Mouse (Mus musculus) frontal cortex, postnatal 25 days (tissue): ENCODE measurements at regions not wholly inside any gene's neighbourhood (a gene's known extent, or its start where the extent isn't known, plus 50 kb on each side); places are given as distances from the start of the nearest gene placed in this dataset.

Experiments
- DNase-seq, 2 experiments: peaks; one replicate each; pipeline ENCODE4 v3.0.0; 2022; ENCODE audit warnings: low spot score in 2 of 2

DNA sequence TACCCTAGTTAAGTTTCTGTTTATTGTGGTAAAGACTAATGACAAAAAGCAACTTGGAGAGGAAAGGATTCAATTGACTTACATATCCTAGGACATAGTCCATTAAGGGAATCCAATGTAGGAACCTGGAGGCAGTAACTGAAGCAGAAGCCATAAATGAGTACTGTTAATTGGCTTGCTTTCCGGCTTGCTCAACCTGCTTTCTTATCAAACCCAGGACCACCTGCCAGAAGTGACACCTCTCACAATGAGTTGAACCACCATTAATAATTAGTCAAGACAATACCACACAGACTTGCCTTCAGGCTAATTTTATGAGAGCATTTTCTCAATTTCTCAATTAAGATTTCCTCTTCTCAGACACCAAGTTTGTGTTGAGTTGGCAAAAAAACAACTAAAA, 148.8 kb downstream of the Ccser2 start:
- DNase-seq: no peak

DNA sequence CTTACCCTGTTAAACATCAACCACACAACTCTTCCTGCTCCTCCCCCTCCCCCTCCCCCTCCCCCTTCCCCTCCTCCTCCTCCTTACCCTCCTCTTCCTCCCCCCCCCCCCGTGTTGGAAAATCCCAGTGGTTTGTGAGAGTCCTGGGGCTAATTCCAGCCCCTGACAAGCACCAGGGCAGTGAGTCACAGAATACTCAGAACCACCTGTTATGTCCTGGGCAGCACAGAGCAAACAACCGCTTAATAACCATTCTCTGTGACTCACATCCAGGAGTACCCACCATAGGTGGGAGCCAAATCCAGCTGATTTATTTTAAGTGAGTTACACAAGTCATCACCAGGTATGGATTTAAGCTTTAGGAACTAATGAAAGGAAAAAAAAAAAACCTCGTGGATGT, 166.2 kb downstream of the Ccser2 start:
- DNase-seq: no peak

DNA sequence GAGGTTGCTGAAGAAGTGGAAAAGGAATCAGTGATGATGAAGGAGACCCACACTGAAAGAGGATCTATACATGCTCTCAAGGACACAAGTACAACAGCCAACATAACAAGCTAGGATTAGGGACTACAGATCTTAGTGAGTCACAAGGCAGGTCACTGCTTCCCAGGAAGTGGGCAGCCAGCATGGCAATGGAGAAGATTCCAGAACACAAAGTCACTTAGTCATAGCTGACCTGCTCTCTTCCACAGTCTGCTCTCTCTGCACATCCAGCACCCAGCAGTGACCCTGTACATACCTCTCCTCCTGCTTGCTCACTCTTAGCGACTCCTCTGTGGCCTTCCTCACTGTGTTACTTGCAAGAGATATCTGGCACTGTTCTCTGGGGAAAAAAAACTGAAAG, 168.8 kb downstream of the Ccser2 start:
- DNase-seq: no peak

DNA sequence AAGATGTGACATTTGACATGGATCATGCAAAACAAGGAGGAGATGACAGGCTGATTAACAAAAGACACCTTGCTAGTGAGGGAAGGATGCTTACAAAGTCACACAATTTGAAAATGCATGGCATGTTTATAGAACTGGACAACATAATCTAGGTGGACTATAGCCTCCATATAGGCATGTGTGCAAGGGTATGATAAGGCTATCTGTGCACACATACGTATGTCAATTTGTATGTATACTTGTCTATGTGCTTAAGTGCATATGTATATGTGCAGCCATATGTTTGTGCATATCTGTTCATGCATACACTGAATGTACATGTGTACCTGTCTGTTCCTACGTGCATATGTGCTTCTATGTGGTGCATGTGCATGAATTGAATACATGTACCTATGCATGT, 186.7 kb downstream of the Ccser2 start:
- DNase-seq: no peak

DNA sequence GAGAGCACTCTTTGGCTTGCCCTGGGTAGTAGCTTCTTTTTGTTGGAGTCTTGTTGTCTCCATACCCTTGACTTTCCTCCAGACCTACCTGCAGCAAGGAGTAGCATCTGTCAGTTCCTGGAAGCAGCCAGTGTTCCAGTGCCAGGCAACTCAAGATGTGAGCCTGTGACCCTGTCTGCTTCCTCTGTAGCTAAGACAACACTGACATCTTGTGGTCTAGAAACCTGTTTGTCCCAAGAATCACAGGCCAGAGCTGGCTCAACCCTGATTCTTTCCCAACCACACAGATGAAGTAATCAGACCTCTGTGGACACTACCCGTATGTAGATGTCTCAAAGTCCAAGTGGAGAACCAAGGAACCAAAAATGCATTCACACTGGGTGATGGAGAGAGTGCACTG, 189.6 kb downstream of the Ccser2 start:
- DNase-seq: peak; percentile 5 to 6

DNA sequence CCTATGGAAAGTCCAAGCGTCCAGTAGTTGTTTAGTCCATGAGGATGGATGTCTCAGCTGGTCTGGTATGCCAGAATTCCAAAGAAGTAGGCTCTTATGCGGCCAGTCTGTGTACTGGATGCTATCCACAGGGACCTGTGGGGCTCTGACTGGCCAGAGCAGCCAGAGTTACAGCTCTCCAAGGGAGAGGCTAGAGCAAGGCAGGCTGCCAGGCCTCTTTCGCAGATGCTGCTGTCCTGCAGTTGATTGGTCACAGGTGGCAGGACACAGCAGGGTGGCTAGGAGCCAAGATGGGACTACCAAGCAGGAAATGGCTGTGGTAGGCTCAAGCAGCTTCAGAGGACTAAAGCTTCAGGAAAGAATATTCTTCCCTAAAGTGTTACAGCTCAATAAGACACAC, 194.2 kb downstream of the Ccser2 start:
- DNase-seq: no peak

DNA sequence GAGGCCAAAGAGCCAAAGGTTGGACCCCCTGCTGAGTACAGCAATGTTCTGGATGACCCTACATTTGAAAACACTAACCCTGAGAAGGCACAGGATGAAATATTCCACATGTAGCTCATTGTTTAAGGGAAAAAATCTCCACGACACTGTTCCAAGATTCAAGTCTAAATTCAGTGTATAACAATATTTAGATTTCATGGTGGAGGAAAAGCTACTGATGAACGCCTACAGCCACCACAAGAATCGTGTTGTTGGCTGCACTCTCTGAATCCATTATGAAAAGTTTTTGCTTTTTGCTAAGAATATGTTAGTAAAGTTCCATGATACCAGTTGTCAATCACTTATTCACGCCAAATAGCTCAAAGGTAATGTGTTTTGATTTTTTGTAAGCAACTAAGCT, 204.2 kb downstream of the Ccser2 start:
- no peak for DNase-seq

DNA sequence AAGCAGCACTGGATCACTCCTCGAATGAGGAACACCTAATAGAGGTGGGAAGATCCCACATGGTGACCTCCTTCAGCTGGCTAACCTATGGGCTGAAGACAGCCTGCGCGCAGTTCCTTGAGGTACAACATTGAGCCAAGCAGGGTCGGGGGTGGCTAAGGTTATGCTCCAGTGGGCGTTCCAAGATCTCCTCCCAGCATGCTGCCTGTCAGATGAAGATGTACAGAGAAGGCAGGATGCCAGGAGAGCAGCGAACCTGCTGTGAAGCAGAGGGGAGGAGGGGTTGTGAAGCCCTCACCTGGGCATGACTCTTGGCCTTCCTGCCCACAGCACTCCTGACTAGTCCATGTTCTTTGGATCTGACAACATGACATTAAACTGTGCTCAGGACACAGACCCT, 212.5 kb downstream of the Ccser2 start:
- no peak for DNase-seq

DNA sequence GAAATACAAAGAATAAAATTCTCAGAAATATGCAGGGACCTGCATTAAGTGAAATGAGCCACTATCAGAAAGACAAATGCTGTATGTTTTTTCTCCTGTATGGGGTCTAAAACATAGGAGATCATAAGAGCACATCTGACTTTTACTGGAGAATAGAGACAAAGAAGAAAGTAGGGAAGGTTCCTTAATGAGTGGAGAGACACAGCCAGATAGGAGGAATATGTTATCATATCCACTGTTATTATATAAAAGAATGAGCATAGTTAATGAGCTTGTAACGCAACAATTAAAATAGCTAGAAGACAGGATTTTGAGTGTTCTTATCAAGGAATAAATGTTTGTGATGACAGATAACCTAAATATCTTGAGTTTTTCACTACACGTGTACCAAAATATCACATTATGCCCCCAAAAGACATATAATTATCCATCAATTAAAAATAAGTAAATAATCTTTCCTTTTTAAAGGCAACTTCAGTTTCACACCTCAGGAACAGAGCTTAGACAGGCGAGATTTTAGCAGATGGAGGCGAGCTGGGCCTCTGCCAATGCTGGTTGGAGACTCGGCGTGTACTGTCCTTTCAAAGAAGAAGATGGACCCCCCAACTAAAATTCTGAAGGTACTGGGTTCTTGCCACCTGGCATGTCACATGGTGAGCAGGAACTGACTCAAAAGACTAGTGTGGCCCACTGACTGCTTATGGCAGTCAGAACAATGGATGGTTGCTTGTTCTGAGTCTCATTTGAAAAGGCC, 220.3 kb downstream of the Ccser2 start:
- peak in 1 of 2 experiments; percentile 8 for DNase-seq

DNA sequence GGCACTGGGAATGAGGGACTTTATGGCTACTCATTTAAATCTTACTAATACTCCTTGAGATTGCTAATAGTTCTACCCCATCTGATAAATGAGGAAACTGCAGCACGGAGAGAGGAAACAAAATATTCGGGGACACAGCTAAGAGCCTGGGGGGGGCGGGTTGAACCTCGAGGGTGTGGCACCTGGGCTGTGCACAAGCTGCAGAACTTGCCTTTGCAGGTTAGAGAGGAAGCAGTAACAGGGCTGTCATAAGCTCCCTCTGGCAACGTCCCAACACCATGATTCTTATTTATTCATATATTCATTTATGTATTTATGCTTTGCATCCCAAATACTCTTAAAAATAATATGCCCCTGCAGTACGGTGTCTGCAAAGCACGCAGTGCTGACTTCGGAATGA, 237.5 kb downstream of the Ccser2 start:
- no peak for DNase-seq

DNA sequence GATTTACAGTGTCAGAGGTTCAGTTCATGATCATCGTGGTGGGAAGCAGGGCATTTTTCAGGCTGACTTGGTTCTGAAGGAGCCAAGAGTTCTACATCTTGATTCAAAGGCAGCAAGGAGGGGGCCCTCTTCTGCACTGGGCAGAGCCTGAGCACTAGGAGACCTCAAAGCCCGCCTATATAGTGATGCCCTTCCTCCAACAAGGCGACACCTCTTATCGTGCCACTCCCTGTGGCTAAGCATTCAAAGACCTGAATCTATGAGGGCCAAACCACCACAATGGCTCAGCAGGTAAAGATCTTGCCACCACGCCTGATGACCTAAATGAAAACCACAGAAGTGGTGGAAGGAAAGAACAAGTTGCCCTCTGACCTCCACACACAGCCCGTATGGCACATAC, 242.5 kb downstream of the Ccser2 start:
- DNase-seq: no peak

DNA sequence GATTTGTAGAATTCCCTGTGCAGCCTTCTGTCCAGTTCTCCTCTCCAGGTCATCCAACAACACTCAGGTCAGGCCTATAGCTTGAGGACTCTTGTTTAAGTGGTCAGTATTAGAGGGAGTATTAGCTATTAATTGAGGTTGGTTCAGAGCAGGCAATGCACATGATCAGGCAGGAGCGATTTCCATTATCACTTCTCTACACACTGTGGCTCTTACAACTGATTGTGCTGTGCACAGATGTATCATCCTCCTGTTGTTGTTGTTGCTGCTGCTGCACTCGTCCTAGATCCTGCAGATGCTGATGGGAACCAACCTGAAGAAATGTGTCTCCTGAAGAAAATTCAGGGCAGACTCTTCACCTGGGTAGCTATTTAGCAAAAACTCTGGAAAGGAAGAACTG, 252.9 kb downstream of the Ccser2 start:
- no peak for DNase-seq

DNA sequence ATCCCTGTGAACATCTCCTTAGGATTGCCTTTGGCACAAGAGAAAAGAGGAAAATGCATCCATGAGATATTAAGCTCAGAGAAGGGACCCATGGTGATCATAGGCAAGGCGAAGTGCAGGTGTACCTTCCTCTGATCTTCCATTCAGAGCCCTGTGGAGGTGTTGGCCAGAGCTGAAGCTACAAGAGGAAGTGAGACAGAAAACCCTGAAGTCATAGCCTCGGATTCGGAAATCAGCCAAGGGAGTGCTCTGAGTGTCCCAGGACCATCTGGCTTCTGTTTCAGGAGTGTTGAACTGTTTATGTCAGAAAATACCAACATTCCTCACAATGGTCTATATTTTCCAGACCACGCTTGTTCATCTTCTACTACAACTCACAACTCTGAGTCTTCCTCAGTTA, 271.6 kb downstream of the Ccser2 start:
- no peak for DNase-seq

DNA sequence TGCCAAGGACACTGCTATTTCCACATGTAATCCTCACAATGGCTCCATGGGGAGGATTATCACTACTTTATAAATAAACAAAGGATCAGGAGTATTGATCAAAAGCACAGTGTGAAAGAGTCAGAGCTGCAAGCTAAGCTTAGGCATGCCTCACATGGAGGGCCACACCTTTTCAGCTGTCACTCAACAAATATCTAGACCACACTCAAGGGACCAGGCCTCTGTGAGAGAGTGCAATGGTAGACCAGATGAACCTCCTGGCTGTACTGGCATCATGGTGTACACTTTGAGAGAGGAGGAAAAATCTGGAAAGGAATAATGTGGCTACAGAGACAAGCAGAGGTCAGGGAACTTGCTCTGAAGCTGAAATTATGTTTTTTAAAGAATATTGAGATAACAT, 276.6 kb downstream of the Ccser2 start:
- no peak for DNase-seq

DNA sequence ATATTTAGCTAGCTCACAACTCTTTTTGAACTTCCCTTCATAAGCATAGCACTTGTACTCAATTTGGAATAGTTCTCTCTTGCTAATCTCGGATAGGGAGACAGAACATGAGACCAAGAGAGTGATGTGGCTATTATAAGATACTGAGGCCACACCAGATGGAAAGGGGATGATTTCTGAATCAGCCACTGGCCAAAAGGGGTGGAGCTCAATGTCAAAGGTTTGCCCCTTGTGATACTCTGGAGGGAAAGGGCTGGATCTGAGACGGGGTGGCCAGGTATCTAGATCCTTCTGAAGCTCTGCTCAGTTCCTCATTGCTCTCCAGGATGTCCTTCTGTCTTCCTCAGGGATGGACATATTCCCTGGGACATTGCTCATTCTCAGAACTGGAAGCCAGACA, 277.6 kb downstream of the Ccser2 start:
- DNase-seq: no peak

DNA sequence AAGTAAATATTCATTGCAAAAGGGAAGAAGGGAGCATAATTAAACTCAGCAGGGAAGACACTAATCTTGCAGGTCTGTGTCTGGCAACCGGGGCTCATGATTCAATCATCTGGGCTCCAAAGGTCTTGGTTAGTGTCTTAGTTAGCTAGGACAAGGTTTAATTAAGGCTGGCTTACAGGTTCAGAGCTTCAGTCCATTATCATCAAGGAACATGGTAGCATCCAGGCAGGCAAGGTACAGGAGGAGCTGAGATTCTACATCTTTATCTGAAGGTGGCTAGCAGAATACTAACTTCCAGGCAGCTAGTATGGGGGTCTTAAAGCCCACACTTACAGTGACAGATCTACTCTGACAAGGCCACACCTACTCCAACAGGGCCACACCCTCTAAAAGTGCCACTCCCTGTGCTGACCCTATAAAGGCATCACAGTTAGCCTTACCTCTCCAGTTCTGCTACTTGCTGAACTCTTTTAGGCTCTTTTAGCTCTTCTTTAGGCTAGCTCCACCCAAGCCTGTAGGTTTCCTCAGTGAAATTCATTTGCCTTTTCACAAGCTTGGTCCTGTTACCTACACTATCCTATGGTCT, 309.8 kb downstream of the Ccser2 start:
- DNase-seq: no peak

DNA sequence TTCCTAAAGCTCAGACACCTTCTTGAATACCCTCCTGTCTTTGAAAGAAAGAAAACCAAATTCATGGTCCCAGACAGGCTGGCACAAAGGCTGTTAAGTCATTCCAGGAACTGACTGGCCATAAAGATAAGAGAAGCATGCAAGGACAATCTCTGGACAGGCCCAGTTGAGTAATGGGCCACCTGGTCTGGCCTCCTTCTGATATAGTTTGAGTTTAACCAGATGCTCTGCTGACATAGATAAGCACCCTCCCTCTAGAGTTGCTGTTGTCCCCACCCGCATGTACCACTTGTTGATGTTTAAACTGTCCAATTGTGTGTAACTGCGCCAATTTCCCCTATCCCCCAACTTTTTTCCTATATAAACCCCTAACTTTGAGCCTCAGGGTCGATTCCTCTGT, 310.4 kb downstream of the Ccser2 start:
- DNase-seq: no peak

DNA sequence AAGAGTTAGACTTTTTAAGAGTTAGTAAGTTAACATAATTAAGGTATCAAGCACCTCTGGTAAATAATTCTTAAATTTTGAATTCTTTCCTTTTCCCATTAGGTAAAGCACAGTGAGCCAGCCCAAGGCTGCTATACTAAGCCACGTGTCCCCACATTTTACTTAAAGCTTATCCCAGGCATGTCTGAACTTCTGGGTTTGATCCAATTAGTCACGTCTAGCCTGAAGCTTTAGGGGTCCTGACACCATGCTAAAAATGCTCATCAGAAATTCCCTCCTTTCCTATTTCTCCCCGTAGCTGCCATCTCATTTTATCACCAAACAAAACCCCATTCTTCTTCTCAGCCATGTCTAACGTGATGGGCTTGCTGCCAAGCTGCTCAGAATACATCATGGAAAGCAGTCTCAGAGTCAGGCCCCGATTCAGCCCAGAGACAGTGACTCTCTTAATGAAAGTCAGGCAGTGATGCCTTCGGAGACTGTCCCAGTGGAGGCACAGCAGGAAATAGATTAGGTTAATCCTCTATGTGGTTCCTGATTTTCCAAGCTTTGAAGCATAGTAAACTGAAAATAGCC, 315.5 kb downstream of the Ccser2 start:
- no peak for DNase-seq

DNA sequence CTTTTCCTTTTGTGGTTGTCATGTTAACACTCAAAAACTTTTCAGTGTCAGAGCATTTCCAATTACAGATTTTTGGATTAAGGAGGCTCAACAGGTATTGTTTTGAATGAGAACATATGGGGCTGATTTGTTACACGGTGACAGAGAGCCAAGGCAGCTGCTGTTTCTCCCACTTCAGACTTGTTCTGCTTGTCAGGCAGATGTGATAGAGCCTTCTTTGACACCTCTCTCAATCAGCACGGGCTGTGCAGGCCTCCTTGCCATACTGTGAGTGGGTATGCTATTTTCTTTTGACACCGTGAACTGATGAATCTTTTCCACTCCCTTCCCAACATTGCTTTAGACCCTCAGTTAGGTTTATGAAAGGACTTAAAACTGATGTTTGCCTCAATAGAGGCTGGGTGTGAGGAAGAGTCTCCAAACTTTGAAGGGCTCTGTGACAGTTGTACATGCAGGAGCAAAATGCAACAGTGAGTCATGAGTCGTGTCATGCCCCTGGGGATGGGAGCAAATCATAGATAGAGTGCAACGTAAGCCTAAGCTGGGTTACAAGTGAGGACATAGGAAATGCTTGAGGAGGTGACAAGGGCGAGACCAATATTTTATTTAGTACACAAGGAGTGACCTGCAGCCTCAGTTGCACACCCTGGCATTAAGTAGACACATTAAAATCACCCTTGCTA, 317.4 kb downstream of the Ccser2 start:
- no peak for DNase-seq

DNA sequence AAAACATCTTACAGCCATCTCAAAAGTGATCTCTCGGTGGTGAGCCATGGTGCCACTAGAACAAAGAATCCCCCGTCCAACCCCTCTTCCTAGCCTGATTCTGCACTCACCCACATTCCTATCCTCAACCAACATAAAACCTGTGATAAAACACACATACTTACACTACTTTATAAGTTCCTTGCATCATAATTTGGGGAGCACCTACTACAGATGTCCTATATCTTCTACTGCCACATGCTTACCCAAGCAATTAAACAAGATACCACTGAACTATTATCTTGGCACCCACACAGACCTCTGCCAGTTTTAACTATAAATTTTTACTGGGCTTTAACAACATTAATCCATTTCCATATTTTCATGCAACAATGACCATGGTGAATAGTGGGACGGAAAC, 321.9 kb downstream of the Ccser2 start:
- no peak for DNase-seq

DNA sequence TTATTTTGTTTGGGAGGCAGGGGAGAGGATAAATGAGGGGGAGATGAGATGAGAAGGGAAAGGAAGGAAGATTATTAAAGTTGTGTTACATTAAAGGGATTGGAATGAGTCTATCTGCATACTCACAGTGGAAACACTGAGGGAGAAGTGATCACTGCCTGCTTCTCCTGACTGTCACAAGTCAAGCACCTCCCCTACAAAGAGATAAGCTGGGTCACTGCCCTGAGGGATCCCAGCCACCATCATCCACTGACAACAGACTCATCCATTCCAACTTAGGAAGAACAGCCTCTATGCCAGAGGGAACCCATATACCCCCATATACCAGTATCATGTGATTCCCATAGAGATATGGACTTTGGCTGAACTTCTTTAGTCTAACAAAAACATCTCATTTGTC, 322.3 kb downstream of the Ccser2 start:
- no peak for DNase-seq

DNA sequence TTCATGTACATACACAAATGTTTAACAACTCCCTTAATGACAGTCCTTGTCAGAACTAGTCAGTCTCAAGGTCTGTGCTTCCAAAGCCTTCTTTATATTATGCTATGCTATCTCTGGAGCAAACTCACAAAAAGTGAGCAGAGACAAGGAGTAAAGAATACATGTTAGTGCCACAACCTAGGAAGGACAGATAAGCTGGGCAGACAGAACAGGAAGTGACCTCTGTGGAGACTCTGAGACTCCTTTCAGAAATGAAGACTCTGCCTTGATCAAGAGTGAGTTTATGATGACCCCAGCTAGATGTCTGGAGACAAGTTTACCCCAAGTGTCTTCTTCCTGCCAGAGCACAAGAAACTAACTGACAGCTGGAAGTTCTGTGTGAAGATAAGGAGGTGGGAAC, 343.8 kb downstream of the Ccser2 start:
- no peak for DNase-seq

DNA sequence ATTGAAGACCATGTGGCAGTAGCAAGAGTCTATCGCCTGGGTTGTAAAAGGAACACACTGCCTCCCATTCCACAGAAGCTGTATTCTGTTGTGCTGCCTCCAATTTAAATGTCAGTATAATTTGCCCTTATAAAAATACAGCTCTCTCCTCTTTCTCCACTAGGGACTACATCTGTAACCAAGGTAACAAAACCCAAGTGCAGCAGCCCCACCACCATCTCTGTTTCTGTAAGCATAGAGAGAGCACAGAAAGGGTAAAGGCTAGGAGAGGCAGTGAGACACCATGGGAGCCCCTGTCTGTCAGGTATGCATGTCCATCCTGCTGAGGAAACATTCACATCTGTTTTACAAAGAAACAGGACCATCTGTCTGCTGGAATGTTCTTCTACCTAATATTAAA, 344.4 kb downstream of the Ccser2 start:
- no peak for DNase-seq
